Mouse (Mus musculus) heart, postnatal 25 days (tissue): Measurements from ENCODE around the gene Ndufv1. TPM values are rescaled to one million over a fixed set of nuclear protein-coding genes. Genes with fewer than 3 reads are reported as not detected.
"Not testable (repeated sequence)": the region's sequence is repeated elsewhere in the genome, so short reads cannot be mapped to it uniquely, and the experiment has no call there.

Source experiments
- DNase-seq: peaks from one replicate; pipeline ENCODE4 v3.0.0; 2022; ENCODE audit warnings: low spot score
- intact Hi-C: fragments of 180-260 bp; cut with DNase I; formaldehyde crosslinking; loops from one replicate; pipeline ENCODE4 v1.15.1; 2025
- total RNA-seq, 2 experiments: library from RNA; stranded (reverse); gene quantifications; 2 replicates each; pipeline ENCODE4 v1.2.3; 2021

Gene Ndufv1
- total RNA-seq = 1,000 to 10,000 TPM; 1,136 to 1,167 TPM

GRCm38 (mm10) chr19:4012432-4013022 is at the start of gene Ndufv1:
Ndufv1 (minus strand) TSS chr19:4012806.
- peak; percentile 96 for DNase-seq
- intact Hi-C loops = loop anchor here (1.0 kb wide), 2 partner anchors 12 to 66 kb away; partner anchors contain the start of genes Gm49405 and Nudt8

- no peak for DNase-seq
- intact Hi-C loops = no loop called here
Measured at GRCm38 (mm10) chr19:4060899-4061465, 48.4 kb upstream of the Ndufv1 start.

GRCm38 (mm10) chr19:4060044-4060898 is 47.7 kb upstream of the Ndufv1 start:
- DNase-seq, intact Hi-C loops: not testable (repeated sequence)

GRCm38 (mm10) chr19:4059069-4059740 is 46.6 kb upstream of the Ndufv1 start, which contains the start of gene Gstp3:
Gstp3 (minus strand) TSS chr19:4059569.
- DNase-seq = no peak
- intact Hi-C loops = no loop called here

GRCm38 (mm10) chr19:4058581-4058980 is 46.0 kb upstream of the Ndufv1 start:
- no peak for DNase-seq
- intact Hi-C loops = no loop called here

GRCm38 (mm10) chr19:4057962-4058361 is 45.4 kb upstream of the Ndufv1 start:
- intact Hi-C loops = no loop called here
- DNase-seq = no peak

- intact Hi-C loops = no loop called here
- DNase-seq = no peak
Measured at GRCm38 (mm10) chr19:4057389-4057788, 44.8 kb upstream of the Ndufv1 start.

GRCm38 (mm10) chr19:4056727-4057126 is 44.1 kb upstream of the Ndufv1 start:
- intact Hi-C loops = no loop called here
- no peak for DNase-seq

GRCm38 (mm10) chr19:4055947-4056693 is 43.5 kb upstream of the Ndufv1 start:
- no peak for DNase-seq
- intact Hi-C loops = no loop called here

- intact Hi-C loops = no loop called here
- no peak for DNase-seq
Measured at GRCm38 (mm10) chr19:4055216-4055946, 42.8 kb upstream of the Ndufv1 start.

- intact Hi-C loops = no loop called here
- DNase-seq = no peak
Measured at GRCm38 (mm10) chr19:4054613-4055012, 42.0 kb upstream of the Ndufv1 start.

- intact Hi-C loops = no loop called here
- no peak for DNase-seq
Measured at GRCm38 (mm10) chr19:4052516-4053030, 40.0 kb upstream of the Ndufv1 start.

- intact Hi-C loops = no loop called here
Measured at GRCm38 (mm10) chr19:4051741-4052515, 39.3 kb upstream of the Ndufv1 start.

GRCm38 (mm10) chr19:4051016-4051415 is 38.4 kb upstream of the Ndufv1 start:
- no peak for DNase-seq
- intact Hi-C loops = no loop called here

More at GRCm38 (mm10) chr19:4051741-4052515, 39.3 kb upstream of the Ndufv1 start:
- DNase-seq = no peak

GRCm38 (mm10) chr19:4049069-4049468 is 36.5 kb upstream of the Ndufv1 start:
- intact Hi-C loops, DNase-seq: not testable (repeated sequence)

GRCm38 (mm10) chr19:4047859-4048258 is 35.3 kb upstream of the Ndufv1 start:
- DNase-seq = peak; percentile 37

GRCm38 (mm10) chr19:4046866-4047254 is 34.3 kb upstream of the Ndufv1 start:
- no peak for DNase-seq
- intact Hi-C loops = no loop called here

More at GRCm38 (mm10) chr19:4047859-4048258, 35.3 kb upstream of the Ndufv1 start:
- intact Hi-C loops = loop anchor here (1.0 kb wide), 1 partner anchor 29 kb away; no protein-coding TSS in a partner anchor
